In the genomic region with DNA sequence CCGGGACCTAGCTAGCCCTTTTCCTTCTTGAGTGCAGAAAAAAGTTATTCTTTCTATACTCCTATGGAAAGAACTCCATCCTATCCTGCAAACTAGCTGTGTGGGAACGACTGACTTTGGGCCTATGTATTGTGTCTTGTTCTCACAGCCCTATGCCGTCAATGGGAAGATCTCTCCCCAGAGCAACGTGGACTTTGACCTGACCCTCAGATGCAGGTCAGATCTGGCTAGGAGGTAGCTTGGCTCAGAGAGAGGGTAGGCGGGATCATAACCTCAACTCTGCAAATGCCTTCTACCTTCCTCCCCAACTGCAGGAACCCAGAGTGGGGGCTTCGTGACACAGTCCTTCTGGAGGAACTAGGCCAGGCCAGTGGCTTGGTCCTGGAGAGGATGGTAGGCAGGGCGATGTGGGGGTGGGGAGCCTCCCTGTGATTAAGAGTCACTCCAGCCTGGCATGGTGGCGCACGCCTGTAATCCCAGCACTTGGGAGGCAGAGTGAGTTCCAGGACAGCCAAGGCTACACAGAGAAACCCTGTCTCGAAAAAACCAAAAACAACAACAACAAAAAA, we compare ENCODE assay signal across 8 mouse cellular contexts. TPM values are rescaled to one million over a fixed set of nuclear protein-coding genes. Genes with fewer than 3 reads are reported as not detected.
A peak's percentile ranks its signal among the peaks of the same experiment; 100 is the strongest.
DNase-seq lines count a peak whose midpoint lies in the region; ATAC-seq and TF ChIP-seq lines count a peak whose summit lies in the region.

No protein-coding gene starts in this region.

- peak overlapping the region; percentile 65 for H3K9ac ChIP-seq in lung, embryonic 14.5 days
- peak overlapping the region; percentile 85 for H3K9ac ChIP-seq in forebrain, embryonic 15.5 days (replicated peaks)
- peak overlapping the region; percentile 93 for H3K9ac ChIP-seq in neural tube, embryonic 15.5 days (replicated peaks)

- no peak for DNase-seq in lung, embryonic 14.5 days
- no peak for DNase-seq in lung, adult 18-20 months
- peak; percentile 81 to 87 for DNase-seq in kidney, postnatal 36 days
- no peak for DNase-seq in thymus, postnatal 4 days
- no peak for DNase-seq in MN1 (ENCODE audit: low spot score)

- peak overlapping the region; percentile 94 for H3K4me2 ChIP-seq in lung, embryonic 14.5 days
- H3K4me2 ChIP-seq in forebrain, embryonic 15.5 days (replicated peaks), result peak overlapping the region; percentile 97
- H3K4me2 ChIP-seq in neural tube, embryonic 15.5 days, result peak overlapping the region; percentile 75

- peaks cover 12% of the 10 kb centered on the region; the same call in 1 of the 2 replicates for H3K4me1 ChIP-seq in lung, embryonic 14.5 days (ENCODE audit: insufficient read depth)
- H3K4me1 ChIP-seq in forebrain, embryonic 15.5 days, result peaks cover 35% of the 10 kb centered on the region
- peaks cover 51% of the 10 kb centered on the region for H3K4me1 ChIP-seq in neural tube, embryonic 15.5 days

- no peak for TF ChIP-seq CTCF in lung, embryonic 14.5 days (IDR thresholded peaks at IDR 0.05; ENCODE audit: low read depth)

- H3K36me3 ChIP-seq in lung, embryonic 14.5 days (ENCODE audit: insufficient read depth), result peaks cover 27% of the 10 kb centered on the region
- peaks cover 20% of the 10 kb centered on the region for H3K36me3 ChIP-seq in forebrain, embryonic 15.5 days
- peaks cover 18% of the 10 kb centered on the region for H3K36me3 ChIP-seq in neural tube, embryonic 15.5 days

- 61% methylated on average over 10 of the region's 10 CpGs for WGBS in lung, embryonic 14.5 days
- 74% methylated on average over 10 of the region's 10 CpGs for WGBS in forebrain, embryonic 15.5 days
- WGBS in neural tube, embryonic 15.5 days, result 58% methylated on average over 10 of the region's 10 CpGs

- peak overlapping the region; percentile 76 for H3K4me3 ChIP-seq in lung, embryonic 14.5 days (ENCODE audit: low read depth, low read length)
- H3K4me3 ChIP-seq in forebrain, embryonic 15.5 days, result peak overlapping the region; percentile 75
- H3K4me3 ChIP-seq in neural tube, embryonic 15.5 days (replicated peaks), result peak overlapping the region; percentile 80

- no peak for ATAC-seq in lung, embryonic 14.5 days (ENCODE audit: insufficient read depth)
- ATAC-seq in forebrain, embryonic 15.5 days (replicated peaks), result no peak
- no peak for ATAC-seq in neural tube, embryonic 15.5 days (ENCODE audit: low FRiP score)
- ATAC-seq in activated CD4-positive, CD25-positive, alpha-beta regulatory T cell, adult 4 months, result no peak

- H3K27ac ChIP-seq in lung, embryonic 14.5 days (ENCODE audit: low read depth), result no peak overlapping the region
- H3K27ac ChIP-seq in forebrain, embryonic 15.5 days (replicated peaks), result peak overlapping the region; percentile 94
- 0 out of 2 replicates have a peak overlapping the region, but pooled peaks have one; percentile 98 for H3K27ac ChIP-seq in neural tube, embryonic 15.5 days (replicated peaks)

- H3K9me3 ChIP-seq in lung, embryonic 14.5 days (ENCODE audit: low read depth, low read length), result no peaks in the 10 kb centered on the region
- H3K9me3 ChIP-seq in forebrain, embryonic 15.5 days, result no peaks in the 10 kb centered on the region
- no peaks in the 10 kb centered on the region for H3K9me3 ChIP-seq in neural tube, embryonic 15.5 days (replicated peaks)

- H3K27me3 ChIP-seq in lung, embryonic 14.5 days (ENCODE audit: insufficient read depth, low read length), result no peaks in the 10 kb centered on the region
- H3K27me3 ChIP-seq in forebrain, embryonic 15.5 days, result no peaks in the 10 kb centered on the region
- H3K27me3 ChIP-seq in neural tube, embryonic 15.5 days (replicated peaks), result no peaks in the 10 kb centered on the region

RNA-seq across cellular contexts. Expression of gene Mettl26, which starts 1.6 kb away (rescaled TPM):
- polyA plus RNA-seq in lung, embryonic 14.5 days (2014; fragmentation: Nextera tagmentation; extraction: Ambion mirVana), result 44.6 and 45.7 TPM in 2 replicates
- 61.8 and 62.0 TPM in 2 replicates for polyA plus RNA-seq in forebrain, embryonic 15.5 days (2015; fragmentation: Nextera tagmentation; extraction: Ambion mirVana)
- polyA plus RNA-seq in neural tube, embryonic 15.5 days (2015; fragmentation: Nextera tagmentation; extraction: Ambion mirVana), result 64.9 and 65.4 TPM in 2 replicates
- polyA plus RNA-seq in activated CD4-positive, CD25-positive, alpha-beta regulatory T cell, adult 4 months (2017; shearing (Covaris generic)), result 100 to 1,000 TPM in 1 of 2 experiments, 10 to 100 TPM in 1; 88.3 to 119 TPM

RNA-seq across cellular contexts. Expression of gene Wfikkn1, which starts 4.2 kb away (rescaled TPM):
- polyA plus RNA-seq in lung, embryonic 14.5 days (2014; fragmentation: Nextera tagmentation; extraction: Ambion mirVana), result 0.57 and 0.87 TPM in 2 replicates
- polyA plus RNA-seq in forebrain, embryonic 15.5 days (2015; fragmentation: Nextera tagmentation; extraction: Ambion mirVana), result 0.55 and 0.60 TPM in 2 replicates
- 0.47 and 0.52 TPM in 2 replicates for polyA plus RNA-seq in neural tube, embryonic 15.5 days (2015; fragmentation: Nextera tagmentation; extraction: Ambion mirVana)
- polyA plus RNA-seq in activated CD4-positive, CD25-positive, alpha-beta regulatory T cell, adult 4 months (2017; shearing (Covaris generic)), result under 1 TPM; 0.48 to 0.82 TPM

RNA-seq across cellular contexts. Expression of gene Mcrip2, which starts 7.9 kb away (rescaled TPM):
- polyA plus RNA-seq in lung, embryonic 14.5 days (2014; fragmentation: Nextera tagmentation; extraction: Ambion mirVana), result 17.7 and 17.9 TPM in 2 replicates
- polyA plus RNA-seq in forebrain, embryonic 15.5 days (2015; fragmentation: Nextera tagmentation; extraction: Ambion mirVana), result 14.4 and 16.7 TPM in 2 replicates
- polyA plus RNA-seq in neural tube, embryonic 15.5 days (2015; fragmentation: Nextera tagmentation; extraction: Ambion mirVana), result 30.3 and 30.7 TPM in 2 replicates
- 1 to 10 TPM; 2.2 to 6.9 TPM for polyA plus RNA-seq in activated CD4-positive, CD25-positive, alpha-beta regulatory T cell, adult 4 months (2017; shearing (Covaris generic))

RNA-seq across cellular contexts. Expression of gene Wdr90, which starts 15.1 kb away (rescaled TPM):
- polyA plus RNA-seq in lung, embryonic 14.5 days (2014; fragmentation: Nextera tagmentation; extraction: Ambion mirVana), result 29.9 and 34.1 TPM in 2 replicates
- 18.8 and 24.8 TPM in 2 replicates for polyA plus RNA-seq in forebrain, embryonic 15.5 days (2015; fragmentation: Nextera tagmentation; extraction: Ambion mirVana)
- 15.5 and 18.1 TPM in 2 replicates for polyA plus RNA-seq in neural tube, embryonic 15.5 days (2015; fragmentation: Nextera tagmentation; extraction: Ambion mirVana)
- 1 to 10 TPM; 3.8 to 8.3 TPM for polyA plus RNA-seq in activated CD4-positive, CD25-positive, alpha-beta regulatory T cell, adult 4 months (2017; shearing (Covaris generic))

RNA-seq across cellular contexts. Expression of gene Rhot2, which starts 31.8 kb away (rescaled TPM):
- polyA plus RNA-seq in lung, embryonic 14.5 days (2014; fragmentation: Nextera tagmentation; extraction: Ambion mirVana), result 10.8 and 11.0 TPM in 2 replicates
- 15.2 and 16.1 TPM in 2 replicates for polyA plus RNA-seq in forebrain, embryonic 15.5 days (2015; fragmentation: Nextera tagmentation; extraction: Ambion mirVana)
- 17.8 and 23.0 TPM in 2 replicates for polyA plus RNA-seq in neural tube, embryonic 15.5 days (2015; fragmentation: Nextera tagmentation; extraction: Ambion mirVana)
- polyA plus RNA-seq in activated CD4-positive, CD25-positive, alpha-beta regulatory T cell, adult 4 months (2017; shearing (Covaris generic)), result 10 to 100 TPM; 18.4 to 29.8 TPM

Comparison
In these comparisons a context has a peak if more than half of its experiments do, and no peak if none do; other contexts are left out.
1. DNase-seq: peak in kidney, postnatal 36 days (2 of 2); none in lung, embryonic 14.5 days (single experiment), lung, adult 18-20 months (0 of 2), thymus, postnatal 4 days (single experiment) and MN1 (single experiment).
2. Peak in every context shown above with its lines, with median percentiles within 50 percentile points of each other: H3K4me2 ChIP-seq, H3K4me3 ChIP-seq and H3K9ac ChIP-seq.